Mouse (Mus musculus): ENCODE measurements around the gene Olfr412.

Olfr412 gene

DNA sequence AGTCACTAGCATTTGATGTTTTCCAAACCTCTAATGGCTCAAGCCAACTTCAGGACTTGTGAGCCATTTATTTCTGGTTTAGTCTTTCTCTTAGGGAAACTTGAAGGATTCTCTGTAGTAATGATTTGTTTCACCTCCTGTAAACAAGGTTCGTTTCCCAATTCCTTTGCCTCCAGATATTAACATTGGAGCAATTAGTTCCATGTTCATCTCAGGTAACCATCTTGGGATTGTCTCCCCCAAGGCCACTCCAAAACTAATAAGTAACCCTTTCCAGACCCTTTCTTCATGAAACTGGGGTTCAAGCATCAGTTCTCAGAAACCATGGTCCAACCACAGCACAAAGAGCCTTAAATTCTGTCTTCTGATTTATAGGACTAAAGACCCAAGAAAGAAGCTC is at the start of gene Olfr412:
Gene Olfr412, plus strand, starts transcription at position 301 of the 400 bp plus-strand sequence.
- no peak for DNase-seq (ENCODE audit: low spot score in 2 of 2)

DNA sequence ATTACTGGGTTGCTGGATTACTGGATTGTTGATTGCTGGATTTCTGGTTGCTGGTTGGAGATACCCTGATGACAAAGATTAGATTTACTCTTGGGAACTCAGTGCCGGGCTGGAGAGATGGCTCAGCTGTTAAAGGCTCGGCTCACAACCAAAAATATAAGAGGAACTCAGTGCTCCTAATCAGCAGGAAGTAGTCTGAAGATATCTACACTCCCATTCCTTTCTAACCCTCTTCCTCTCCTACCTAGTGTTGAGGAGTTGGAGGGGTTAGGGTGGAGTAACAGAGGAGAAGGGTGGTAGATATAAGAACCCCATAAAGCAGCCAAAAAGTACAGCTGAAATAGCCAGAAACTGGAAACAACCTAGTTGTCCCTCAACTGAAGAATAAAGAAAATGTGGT is 35.8 kb upstream of the Olfr412 start:
- no peak for DNase-seq (ENCODE audit: low spot score in 2 of 2)

DNA sequence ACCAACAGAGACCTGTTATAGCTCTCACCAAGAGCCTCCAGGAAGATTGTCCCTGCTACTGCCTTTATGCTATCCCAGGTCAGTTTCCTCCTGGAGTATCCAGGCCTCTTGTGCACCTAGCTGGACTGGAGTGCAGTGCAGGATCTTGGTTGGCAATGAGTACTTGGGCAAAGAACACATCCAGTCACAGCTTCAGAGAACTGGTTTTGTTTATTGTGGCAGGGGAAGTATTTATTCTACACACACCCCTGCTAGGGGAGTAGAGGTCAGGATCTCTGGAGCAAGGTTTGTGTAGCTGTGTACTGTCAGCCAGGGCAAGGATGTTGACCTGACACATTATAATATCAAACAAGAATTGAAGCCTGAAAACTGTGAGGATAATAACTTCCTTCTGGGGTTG is 33.1 kb upstream of the Olfr412 start:
- DNase-seq (ENCODE audit: low spot score in 2 of 2) = no peak

GRCm38 (mm10) chr11:74337931-74338330 is 23.9 kb upstream of the Olfr412 start, which contains the start of gene Olfr410:
TSS of gene Olfr410 (minus strand) at chr11:74338031.
- DNase-seq (ENCODE audit: low spot score in 2 of 2) = no peak

GRCm38 (mm10) chr11:74352550-74352949 is 9.3 kb upstream of the Olfr412 start, which contains the start of gene Olfr411:
TSS of gene Olfr411 (minus strand) at chr11:74352650.
- DNase-seq (ENCODE audit: low spot score in 2 of 2) = no peak

DNA sequence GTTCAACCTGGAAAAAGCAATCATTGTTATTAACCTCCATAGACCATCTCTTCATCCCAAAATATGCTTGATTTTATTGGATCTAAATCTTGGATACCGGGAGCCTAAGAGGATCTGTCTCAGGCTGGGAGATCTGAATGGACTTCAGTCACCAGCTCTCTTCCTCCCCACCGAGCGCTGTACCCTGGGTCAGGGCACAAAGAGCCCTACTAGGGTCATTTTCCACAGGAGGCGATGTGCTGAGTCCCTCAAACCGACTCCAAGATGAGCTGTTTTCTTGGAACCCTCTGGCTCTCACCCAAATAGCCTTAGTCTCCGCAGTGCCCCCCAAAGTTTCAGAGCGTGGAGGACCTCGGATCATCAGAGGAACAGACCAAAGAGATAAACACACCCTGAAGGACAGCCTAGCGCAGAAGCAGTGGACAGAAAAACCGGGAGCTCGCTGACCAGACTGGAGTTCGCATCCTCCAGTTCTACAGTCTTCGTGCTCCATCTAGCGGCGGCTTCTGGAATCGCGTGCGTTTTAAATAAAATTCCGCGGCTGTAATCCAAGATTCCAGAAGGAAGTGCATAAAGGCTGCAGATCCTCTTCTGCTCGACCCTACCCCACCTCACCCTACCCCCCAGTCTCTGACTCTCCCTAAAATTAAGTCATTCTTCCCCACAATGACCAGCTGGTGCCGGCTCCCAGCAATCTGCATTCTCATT is 9.7 kb downstream of the Olfr412 start:
- DNase-seq (ENCODE audit: low spot score in 2 of 2) = peak; percentile 85 to 87

- peak; percentile 59 to 77 for DNase-seq (ENCODE audit: low spot score in 2 of 2)
These were observed 15.0 kb downstream of the Olfr412 start for GRCm38 (mm10) chr11:74376847-74377246.

GRCm38 (mm10) chr11:74379166-74379873 is 17.5 kb downstream of the Olfr412 start:
- DNase-seq (ENCODE audit: low spot score in 2 of 2) = no peak

DNA sequence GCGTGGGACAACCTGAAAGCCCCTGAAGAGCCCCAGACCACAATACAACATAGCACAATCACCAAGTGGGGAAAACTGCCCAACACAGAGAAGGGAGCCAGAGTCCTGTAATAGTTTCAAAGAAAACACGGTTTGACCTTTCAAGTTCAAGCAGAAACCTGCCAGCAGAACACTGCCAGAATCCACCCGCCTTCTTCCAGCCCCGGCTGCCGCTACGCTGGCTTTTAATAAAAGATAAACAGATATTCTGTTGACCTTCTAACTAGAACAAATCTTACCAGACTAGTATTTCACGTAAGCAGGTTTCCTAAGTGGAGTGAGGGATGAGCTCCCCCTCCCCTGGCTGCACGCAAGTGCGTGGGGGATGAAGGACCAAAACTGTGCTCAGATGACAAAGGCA is 23.8 kb downstream of the Olfr412 start:
- no peak for DNase-seq (ENCODE audit: low spot score in 2 of 2)

- DNase-seq (ENCODE audit: low spot score in 2 of 2) = no peak
These were observed 25.3 kb downstream of the Olfr412 start for GRCm38 (mm10) chr11:74387203-74387602.

DNA sequence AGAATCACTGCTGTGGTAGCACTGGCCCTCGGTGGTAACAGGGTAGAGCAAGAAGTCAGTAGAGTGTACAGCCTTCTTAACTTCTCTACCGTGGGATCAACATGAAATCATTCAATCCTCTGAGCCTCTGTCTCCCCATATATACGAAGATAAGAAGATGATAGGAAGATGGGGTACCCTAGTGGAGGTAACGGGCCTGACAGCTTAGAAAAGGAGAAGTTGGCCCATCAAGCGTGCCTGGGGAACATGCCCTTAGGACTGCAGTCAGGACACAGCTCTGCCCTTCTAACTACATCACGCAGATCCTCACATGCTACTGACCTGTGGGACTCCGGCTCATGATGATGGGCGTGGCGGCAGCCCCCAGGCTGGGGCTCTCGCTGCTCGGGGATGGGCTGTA is 30.0 kb downstream of the Olfr412 start:
- DNase-seq (ENCODE audit: low spot score in 2 of 2) = no peak

DNA sequence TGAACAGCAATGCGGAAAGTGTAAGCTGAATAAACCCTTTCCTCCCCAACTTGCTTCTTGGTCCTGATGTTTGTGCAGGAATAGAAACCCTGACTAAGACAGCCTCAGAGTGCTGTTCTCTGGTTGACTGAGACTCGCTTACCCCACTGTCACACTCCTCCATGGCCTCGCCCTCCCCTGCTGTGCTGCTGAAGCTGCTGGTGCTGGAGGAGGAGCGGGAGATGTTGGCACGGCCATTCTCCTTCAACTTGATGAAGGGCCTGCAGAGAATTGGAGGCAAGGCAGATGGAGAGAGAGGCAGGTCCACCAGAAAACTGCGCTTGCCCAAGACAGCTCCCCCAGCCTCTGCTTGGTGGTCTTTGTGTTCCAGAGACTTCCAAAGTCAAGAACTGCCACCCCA is 31.0 kb downstream of the Olfr412 start:
- DNase-seq (ENCODE audit: low spot score in 2 of 2) = no peak

DNA sequence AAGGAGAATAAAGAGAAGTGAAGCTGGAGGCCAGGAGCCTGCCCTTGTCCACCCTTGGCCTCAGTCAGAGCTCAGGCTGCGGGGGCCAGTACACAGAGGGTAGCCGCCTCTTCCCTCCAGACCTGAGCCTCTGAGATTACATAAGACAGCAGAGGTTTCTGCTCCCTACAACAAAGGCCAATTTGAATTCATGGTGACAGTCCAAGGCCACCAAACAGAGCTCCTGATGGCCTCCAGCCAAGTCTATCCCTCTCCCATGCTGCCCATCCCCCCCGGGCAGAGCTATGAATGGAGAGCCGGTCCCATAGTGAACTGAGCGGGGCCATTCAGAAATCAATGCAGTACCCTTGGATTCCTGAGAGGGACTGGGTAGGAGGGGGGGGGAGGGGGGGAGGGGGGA is 31.6 kb downstream of the Olfr412 start:
- DNase-seq (ENCODE audit: low spot score in 2 of 2) = no peak

- no peak for DNase-seq (ENCODE audit: low spot score in 2 of 2)
These were observed 33.7 kb downstream of the Olfr412 start for GRCm38 (mm10) chr11:74395583-74395982.

DNA sequence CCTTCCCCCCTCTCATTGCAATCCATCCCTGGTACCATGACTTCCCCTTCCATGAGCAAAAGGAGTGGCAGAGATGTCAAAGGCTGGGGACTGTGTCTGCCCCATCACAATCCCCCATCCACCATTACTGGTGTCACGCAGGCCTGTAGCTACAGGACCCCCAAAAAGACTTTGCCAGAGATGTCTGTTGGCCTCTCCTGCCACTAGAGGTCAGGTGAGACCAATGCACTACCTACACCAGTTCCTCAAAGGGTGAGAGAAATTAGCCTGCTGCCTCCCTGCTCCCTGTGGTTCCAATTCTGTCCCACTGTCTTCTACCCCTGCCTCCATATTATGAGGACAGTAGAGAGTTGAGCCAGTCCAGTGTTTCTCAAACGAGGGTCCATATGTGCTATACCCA is 40.3 kb downstream of the Olfr412 start:
- no peak for DNase-seq (ENCODE audit: low spot score in 2 of 2)

- no peak for DNase-seq (ENCODE audit: low spot score in 2 of 2)
These were observed 42.3 kb downstream of the Olfr412 start for GRCm38 (mm10) chr11:74404216-74404615.

- no peak for DNase-seq (ENCODE audit: low spot score in 2 of 2)
These were observed 43.3 kb downstream of the Olfr412 start for GRCm38 (mm10) chr11:74405201-74405600.

GRCm38 (mm10) chr11:74408587-74409446 is 46.9 kb downstream of the Olfr412 start:
- peak; percentile 83 to 90 for DNase-seq (ENCODE audit: low spot score in 2 of 2)

GRCm38 (mm10) chr11:74409447-74409754 is 47.5 kb downstream of the Olfr412 start:
- DNase-seq (ENCODE audit: low spot score in 2 of 2) = no peak

- peak; percentile 32 to 39 for DNase-seq (ENCODE audit: low spot score in 2 of 2)
These were observed 47.9 kb downstream of the Olfr412 start for GRCm38 (mm10) chr11:74409757-74410174.

- no peak for DNase-seq (ENCODE audit: low spot score in 2 of 2)
These were observed 50.1 kb downstream of the Olfr412 start for GRCm38 (mm10) chr11:74411943-74412342.

- no peak for DNase-seq (ENCODE audit: low spot score in 2 of 2)
These were observed 50.6 kb downstream of the Olfr412 start for GRCm38 (mm10) chr11:74412462-74412861.

Data from frontal cortex, postnatal 36 days (tissue).